Mouse (Mus musculus): Measurements from ENCODE around the gene Bak1.

DNA sequence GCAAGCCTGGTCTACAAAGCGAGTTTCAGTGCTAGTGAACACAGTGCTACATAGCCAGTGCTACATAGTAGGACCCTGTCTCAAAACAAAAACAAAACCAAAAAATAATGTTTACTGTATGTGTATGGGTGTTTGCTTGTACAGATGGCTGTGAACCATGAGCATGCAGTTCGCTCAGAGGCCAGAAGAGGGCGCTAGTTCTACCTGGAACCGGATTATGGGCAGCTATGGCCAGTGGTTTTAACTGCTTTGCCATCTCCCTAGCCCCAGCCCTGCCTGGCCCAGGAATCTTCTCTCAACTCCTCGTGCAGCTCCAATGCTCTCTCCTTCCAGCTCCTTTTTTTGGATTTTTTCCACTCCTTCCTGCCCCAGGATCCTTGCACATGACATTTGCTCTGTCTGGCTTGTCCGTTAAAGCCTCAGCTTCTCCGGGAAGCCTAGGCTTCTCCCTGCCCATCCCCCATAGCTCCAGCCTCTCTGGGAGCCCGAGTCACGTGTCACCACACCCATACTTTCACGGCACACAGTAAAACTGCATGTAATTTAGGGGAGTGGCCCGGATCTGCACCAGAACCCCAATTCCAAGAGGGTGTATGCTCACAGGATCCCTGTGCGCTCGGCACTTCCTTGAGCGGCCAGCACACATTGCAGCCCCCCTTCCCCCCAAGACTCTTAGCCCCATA is 19.1 kb upstream of the Bak1 start:
- TF ChIP-seq MAX (IDR thresholded peaks at IDR 0.05; ENCODE audit: low read depth) (no peak), POLR2A (IDR thresholded peaks at IDR 0.05; ENCODE audit: insufficient read length, low read depth) (no peak)

All from myocyte (in vitro differentiated cells).